Mouse (Mus musculus) brown adipose tissue, adult 24 weeks (tissue): Measurements from ENCODE around the gene Ptger4. TPM values are rescaled to one million over a fixed set of nuclear protein-coding genes. Genes with fewer than 3 reads are reported as not detected.

Source experiments
- H3K27ac ChIP-seq: fragments of 200-500 bp; replicated peaks from 2 replicates; pipeline ENCODE4 v1.5.1; 2012; ENCODE audit warnings: low read depth, mild to moderate bottlenecking, low read length
- H3K4me1 ChIP-seq: fragments of 200-500 bp; 2 replicates; pipeline ENCODE4 v1.6.1; 2012; ENCODE audit warnings: low read length, mixed read lengths; ENCODE audit not compliant: control insufficient read depth, insufficient read depth, insufficient read length
- H3K4me3 ChIP-seq: fragments of 200-500 bp; 2 replicates; pipeline ENCODE4 v1.5.1; 2012; ENCODE audit warnings: low read depth, mild to moderate bottlenecking, low read length, moderate library complexity; ENCODE audit not compliant: insufficient read depth
- polyA plus RNA-seq: library from polyadenylated mRNA; stranded (reverse); fragments of >200 nt; gene quantifications from 2 replicates; pipeline ENCODE4 v1.2.4, GENCODE M21; 2012; ENCODE audit not compliant: missing spikeins, insufficient read depth, insufficient read length

Ptger4 gene
- polyA plus RNA-seq, 1 experiment, result 3.1 TPM

GRCm38 (mm10) chr15:5157386-5157785 is 86.6 kb downstream of the Ptger4 start:
- Histone ChIP-seq H3K4me3 (no peak overlapping the region), H3K4me1 (peaks cover 19% of the 10 kb centered on the region), H3K27ac (no peak overlapping the region)

Other genes starting within 250 kb of the Ptger4 start
- gene C7, start 180.4 kb downstream of the Ptger4 start, polyA plus RNA-seq, result 8.4 and 12.2 TPM in 2 replicates
- 1.6 and 2.4 TPM in 2 replicates for gene Card6, start 135.6 kb downstream of the Ptger4 start, polyA plus RNA-seq
- gene Rpl37, start 127.5 kb downstream of the Ptger4 start, polyA plus RNA-seq, result 272 and 605 TPM in 2 replicates
- 18.6 and 23.4 TPM in 2 replicates for gene Prkaa1, start 100.3 kb downstream of the Ptger4 start, polyA plus RNA-seq
- 18.9 and 23.4 TPM in 2 replicates for gene Ttc33, start 58.7 kb downstream of the Ptger4 start, polyA plus RNA-seq